Mouse (Mus musculus): Measurements from ENCODE around the gene Ccl21b. TPM values are rescaled to one million over a fixed set of nuclear protein-coding genes. Genes with fewer than 3 reads are reported as not detected.
"Not testable (repeated sequence)": the region's sequence is repeated elsewhere in the genome, so short reads cannot be mapped to it uniquely, and the experiment has no call there.

Gene Ccl21b
- not detected for total RNA-seq (2021)
- long read RNA-seq, experiment 1, partial matches to known transcripts: 1 of 1 reads
- long read RNA-seq, experiment 1, other reads (novel, unspliced or antisense): 0 of 1 reads
- long read RNA-seq, experiment 2, partial matches to known transcripts: 0 of 4 reads
- long read RNA-seq, experiment 2, other reads (novel, unspliced or antisense): 4 of 4 reads

DNA sequence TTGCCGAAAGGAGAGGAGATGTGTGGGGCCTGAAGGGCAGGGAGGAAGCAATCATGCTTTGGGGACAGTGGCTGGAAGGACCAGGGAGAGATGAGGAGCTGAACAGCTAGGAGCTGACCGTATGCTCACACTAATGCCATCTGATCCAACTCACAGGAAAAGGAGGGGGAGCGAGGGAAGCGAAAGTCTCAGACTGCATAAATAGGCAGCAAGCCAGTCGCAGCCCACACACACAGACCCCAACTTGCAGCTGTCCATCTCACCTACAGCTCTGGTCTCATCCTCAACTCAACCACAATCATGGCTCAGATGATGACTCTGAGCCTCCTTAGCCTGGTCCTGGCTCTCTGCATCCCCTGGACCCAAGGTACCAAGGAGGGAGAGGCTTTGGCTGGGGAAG lies at the start of gene Ccl21b:
Ccl21b (plus strand) TSS at position 301 of the 400 bp plus-strand sequence.
- DNase-seq; intact Hi-C loops (cut with DNase I): not testable (repeated sequence)

DNA sequence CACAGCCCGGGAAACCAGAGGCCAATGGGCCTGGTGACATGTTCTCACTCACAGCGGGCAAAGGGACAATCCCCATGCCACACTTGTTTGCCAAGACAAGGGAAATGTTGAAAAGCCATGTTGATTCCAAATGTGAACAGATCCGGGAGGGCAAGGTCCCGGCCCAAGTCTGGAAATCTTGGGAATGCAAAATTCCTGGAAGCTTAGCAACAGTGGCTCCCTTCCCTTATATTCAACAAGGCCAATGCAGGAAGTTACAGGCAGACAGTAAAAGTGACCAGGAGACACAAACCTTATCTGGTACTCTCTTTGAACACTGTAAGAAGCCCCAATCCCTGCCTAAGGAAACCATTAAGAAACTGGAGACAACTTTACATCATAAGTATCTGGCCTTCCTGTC lies 15.2 kb upstream of the Ccl21b start, which contains the start of gene Gm10600:
Gm10600 (plus strand) TSS at position 301 of the 400 bp plus-strand sequence.
- intact Hi-C loops (cut with DNase I); DNase-seq: not testable (repeated sequence)

DNA sequence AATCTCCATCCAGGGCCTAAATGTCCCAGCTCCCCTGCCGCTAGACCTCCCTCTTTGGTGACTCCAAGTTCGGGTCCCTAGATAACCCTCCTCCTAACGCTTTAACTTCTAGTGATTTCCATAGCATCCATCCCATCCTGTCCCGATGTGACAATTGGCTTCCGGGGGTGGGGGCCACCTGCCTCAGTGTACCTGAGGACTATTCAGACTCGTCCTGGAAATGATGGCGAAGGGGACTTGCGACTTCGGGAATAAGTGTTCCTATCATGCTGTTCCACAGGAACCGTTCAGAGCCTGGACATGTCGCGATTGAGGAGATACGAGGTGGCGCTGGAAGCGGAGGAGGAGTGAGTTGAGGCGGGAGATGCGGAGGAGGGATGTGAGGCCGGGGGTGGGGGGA lies 38.4 kb downstream of the Ccl21b start, which contains the start of gene Gm21953:
Gm21953 (plus strand) TSS at position 301 of the 400 bp plus-strand sequence.
- intact Hi-C loops (cut with DNase I); DNase-seq: not testable (repeated sequence)

Other genes with a start within 250 kb of the Ccl21b start
- gene Gm21093, start 221.0 kb upstream of the Ccl21b start, total RNA-seq (2021): not detected
- not detected for gene Gm3893, start 164.6 kb upstream of the Ccl21b start, total RNA-seq (2021)
- gene Gm13304, start 140.9 kb upstream of the Ccl21b start, total RNA-seq (2021): 10 to 100 TPM in 1 of 2 experiments, 1 to 10 TPM in 1; 6.7 to 11.9 TPM
- gene Gm13306, start 102.3 kb upstream of the Ccl21b start, total RNA-seq (2021): not detected
- under 1 TPM in 1 of 2 experiments, not detected in 1; 0.74 TPM for gene Gm13305, start 87.2 kb upstream of the Ccl21b start, total RNA-seq (2021)
- under 1 TPM; 0.74 to 0.92 TPM for gene Gm10600, start 15.1 kb upstream of the Ccl21b start, total RNA-seq (2021)
- gene Gm21953, start 38.5 kb downstream of the Ccl21b start, total RNA-seq (2021): not detected
- not detected for gene Fam205a3, start 62.6 kb downstream of the Ccl21b start, total RNA-seq (2021)
- not detected for gene Gm21586, start 183.6 kb downstream of the Ccl21b start, total RNA-seq (2021)
- not detected for gene Gm2163, start 211.0 kb downstream of the Ccl21b start, total RNA-seq (2021)

Measured in gastrocnemius, postnatal 36 days (tissue).